Mouse (Mus musculus) left cerebral cortex, postnatal 14 days (tissue): ENCODE data around the gene Prn. TPM values are rescaled to one million over a fixed set of nuclear protein-coding genes. Genes with fewer than 3 reads are reported as not detected.

Experiments used
- DNase-seq, 2 experiments: peaks; one replicate each; pipeline ENCODE4 v3.0.0; 2021 to 2022; ENCODE audit warnings: low spot score in 2 of 2, mixed read lengths in 1 of 2
- intact Hi-C: fragments of 180-260 bp; cut with DNase I; formaldehyde crosslinking; loops from one replicate; pipeline ENCODE4 v1.15.1; 2025
- total RNA-seq, 2 experiments: library from RNA; stranded (reverse); gene quantifications; 2 replicates each; pipeline ENCODE4 v1.2.3; 2021

The Prn gene
- total RNA-seq, 2 experiments from 2014 or later = 1.1 TPM; not detected in 1

DNA sequence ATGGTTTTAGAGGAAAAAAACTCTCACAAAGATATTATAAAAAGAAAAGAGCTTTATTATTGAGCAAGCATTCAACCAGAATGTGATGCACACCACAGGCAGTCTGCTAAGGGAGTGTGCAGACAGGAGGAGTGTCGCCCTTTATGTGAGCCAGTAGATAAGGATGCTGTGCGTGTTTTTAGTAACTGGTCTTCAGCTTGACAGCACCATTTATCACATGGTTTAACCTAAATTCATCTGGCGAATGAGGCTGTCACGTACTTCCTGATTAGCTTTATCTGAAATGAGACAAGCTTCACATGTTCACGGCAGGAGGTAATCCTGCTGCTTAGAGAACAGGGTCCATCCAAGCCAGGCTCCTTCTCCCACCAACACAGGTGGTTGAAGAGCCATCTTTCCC is 4.7 kb upstream of the Prn start:
- intact Hi-C loops = no loop called here

DNA sequence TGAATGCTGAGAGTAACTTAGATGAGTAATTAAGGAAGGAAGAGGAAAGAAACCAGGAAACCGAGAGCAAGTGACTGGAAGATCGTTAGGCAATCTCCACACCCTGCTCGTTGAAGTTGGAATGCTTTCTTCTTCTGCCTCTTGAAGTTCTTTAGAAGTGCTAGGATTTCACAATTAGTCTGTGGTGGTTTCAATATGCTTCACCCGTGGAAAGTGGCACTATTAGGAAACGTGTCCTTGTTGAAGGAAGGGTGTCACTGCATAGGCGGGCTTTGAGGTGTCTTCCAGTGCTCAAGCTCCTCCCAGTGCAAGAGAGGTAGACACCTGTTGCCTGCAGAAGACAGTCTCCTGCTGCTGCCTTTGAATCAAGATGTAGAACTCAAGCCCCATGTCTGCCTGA is 4.0 kb upstream of the Prn start:
- intact Hi-C loops = no loop called here
- DNase-seq = no peak

More for the DNA sequence above, 4.7 kb upstream of the Prn start:
- DNase-seq = no peak

- DNase-seq = no peak
- intact Hi-C loops = no loop called here
These were observed 3.5 kb upstream of the Prn start for GRCm38 (mm10) chr2:131906266-131906665.

DNA sequence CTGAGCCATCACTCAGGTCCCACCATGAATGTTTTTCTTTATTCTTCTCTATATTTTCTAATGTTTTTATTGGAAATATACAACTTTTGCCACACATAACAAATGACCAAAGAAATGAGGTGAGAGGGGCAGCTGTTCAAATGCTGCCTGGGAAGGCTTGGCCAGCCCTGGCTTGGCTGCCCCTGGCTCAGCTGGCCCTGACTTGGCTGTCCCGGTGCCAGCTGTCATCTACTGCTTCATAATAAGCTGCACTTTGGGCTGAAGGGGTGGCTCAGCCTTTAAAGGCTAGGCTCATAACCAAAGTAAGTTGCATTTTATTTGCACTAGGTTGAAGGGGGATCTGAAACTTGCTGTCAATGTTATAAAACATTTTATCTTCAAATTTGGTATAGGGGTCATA is 2.9 kb upstream of the Prn start:
- intact Hi-C loops = no loop called here
- no peak for DNase-seq

DNA sequence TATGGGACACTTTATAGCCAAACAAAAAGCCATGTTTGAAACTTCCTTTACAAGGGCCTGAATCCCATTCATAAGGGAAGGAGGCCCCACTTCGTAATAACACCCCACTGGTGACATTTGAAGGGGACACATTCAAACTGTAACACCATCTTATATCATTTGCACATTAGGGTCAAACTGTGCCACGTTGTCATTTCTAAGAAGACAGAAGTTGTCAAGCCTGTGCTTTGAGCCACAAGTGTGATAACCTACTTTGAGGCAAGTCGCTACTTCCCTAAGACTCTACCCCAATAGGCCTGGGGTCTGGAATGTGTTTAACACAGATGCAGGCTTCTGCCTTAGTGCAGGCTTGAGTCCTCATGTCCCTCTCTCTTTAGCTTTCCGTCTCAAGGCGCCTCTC is 2.4 kb upstream of the Prn start:
- no peak for DNase-seq
- intact Hi-C loops = no loop called here

DNA sequence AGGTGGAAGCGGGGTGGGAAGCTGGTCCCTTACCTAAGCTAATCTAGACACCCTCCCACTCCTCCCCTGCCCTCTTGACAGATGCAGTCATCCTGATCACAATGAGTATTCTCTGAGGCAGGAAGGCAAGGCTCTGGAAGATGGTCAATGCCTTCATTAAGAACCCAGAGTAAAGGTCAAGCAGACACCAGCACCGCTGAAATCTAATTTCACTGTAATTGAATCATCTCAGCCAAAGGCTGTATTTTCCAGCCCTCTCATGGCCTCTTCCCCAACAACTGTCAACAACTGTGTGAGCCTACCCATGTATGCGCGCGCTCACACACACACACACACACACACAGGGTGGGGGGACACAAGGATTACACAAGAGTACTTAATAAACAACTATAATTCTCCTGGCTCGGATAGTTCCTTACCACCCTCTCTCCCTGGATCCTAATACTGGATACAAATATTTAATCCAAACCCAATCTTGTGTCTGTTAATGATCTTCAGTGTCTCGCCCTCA is 1.4 kb upstream of the Prn start:
- DNase-seq = no peak
- intact Hi-C loops = no loop called here

- DNase-seq = no peak
- intact Hi-C loops = no loop called here
These were observed 851 bp upstream of the Prn start for GRCm38 (mm10) chr2:131908906-131909305.

- DNase-seq = no peak
- intact Hi-C loops = loop anchor here (2.0 to 5.0 kb wide), 2 partner anchors 64 to 82 kb away; no protein-coding TSS in a partner anchor
These were observed 1.1 kb downstream of the Prn start for GRCm38 (mm10) chr2:131910847-131911246.

- DNase-seq = no peak
- intact Hi-C loops = loop anchor here (2.0 to 5.0 kb wide), 2 partner anchors 64 to 83 kb away; no protein-coding TSS in a partner anchor
These were observed 1.6 kb downstream of the Prn start for GRCm38 (mm10) chr2:131911341-131911740.

DNA sequence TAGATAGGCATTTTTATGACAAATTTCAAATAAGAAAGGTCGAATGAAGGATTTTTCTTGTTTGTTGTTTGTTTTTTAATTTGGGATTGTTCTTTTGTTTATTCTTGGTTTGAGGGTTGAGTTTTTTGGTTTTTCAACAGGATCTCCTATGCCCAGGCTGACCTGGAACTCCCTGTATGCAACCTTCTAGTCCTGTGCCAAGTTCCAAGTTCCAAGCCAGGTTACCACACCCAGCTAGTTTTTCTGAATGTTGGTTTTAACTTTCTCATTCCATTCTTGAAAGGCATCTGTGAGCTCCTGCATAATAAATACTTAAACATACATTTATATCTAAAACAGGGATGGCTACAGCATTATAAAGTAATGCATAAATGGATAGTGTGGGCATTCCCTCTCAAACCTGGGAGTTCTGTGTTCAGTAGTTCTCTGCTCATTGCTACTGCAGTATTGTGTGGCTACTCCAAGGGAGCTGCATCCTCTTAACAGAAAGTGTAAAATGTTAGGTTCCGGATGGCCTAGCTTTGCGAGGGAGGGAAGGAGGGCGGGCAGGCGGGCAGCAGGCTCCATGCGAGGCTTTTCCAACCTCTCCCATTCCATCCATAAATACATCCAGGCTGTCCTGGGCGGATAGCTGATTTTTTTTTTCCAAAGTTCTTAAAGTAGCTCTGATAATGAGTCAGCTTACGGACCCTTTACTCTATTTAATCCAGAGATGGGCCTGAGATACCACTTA is 2.9 kb downstream of the Prn start:
- no peak for DNase-seq
- intact Hi-C loops = loop anchor here (5.0 kb wide), 1 partner anchor 65 kb away; no protein-coding TSS in a partner anchor

GRCm38 (mm10) chr2:131932275-131932902 is 22.6 kb downstream of the Prn start:
- DNase-seq = no peak
- intact Hi-C loops = no loop called here

GRCm38 (mm10) chr2:131933013-131933412 is 23.3 kb downstream of the Prn start:
- DNase-seq = no peak
- intact Hi-C loops = no loop called here

GRCm38 (mm10) chr2:131933598-131933997 is 23.8 kb downstream of the Prn start:
- intact Hi-C loops = no loop called here
- peak in 1 of 2 experiments; percentile 28 for DNase-seq

DNA sequence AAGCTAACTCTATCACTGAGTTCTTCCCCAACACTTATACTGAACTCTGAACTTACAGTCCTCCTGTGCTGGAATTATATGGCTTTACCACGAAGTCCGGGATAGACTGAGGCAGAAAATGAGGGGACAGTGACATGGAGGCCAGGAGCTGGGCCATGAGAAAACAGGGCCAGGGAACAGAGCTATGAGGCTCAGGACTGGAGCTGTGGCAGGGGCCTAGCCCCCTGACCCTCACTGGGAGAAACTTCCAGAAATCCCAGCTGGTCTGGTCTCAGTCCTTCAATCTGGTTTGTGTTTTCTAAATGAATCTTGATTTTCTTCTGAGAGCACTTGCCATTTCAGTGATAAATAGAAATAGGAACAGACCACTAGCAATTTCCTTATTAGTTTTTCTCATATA is 24.5 kb downstream of the Prn start:
- intact Hi-C loops = no loop called here
- no peak for DNase-seq

- no peak for DNase-seq
- intact Hi-C loops = no loop called here
These were observed 25.8 kb downstream of the Prn start for GRCm38 (mm10) chr2:131935390-131936105.

GRCm38 (mm10) chr2:131936410-131936809 is 26.7 kb downstream of the Prn start:
- intact Hi-C loops = no loop called here
- DNase-seq = no peak

DNA sequence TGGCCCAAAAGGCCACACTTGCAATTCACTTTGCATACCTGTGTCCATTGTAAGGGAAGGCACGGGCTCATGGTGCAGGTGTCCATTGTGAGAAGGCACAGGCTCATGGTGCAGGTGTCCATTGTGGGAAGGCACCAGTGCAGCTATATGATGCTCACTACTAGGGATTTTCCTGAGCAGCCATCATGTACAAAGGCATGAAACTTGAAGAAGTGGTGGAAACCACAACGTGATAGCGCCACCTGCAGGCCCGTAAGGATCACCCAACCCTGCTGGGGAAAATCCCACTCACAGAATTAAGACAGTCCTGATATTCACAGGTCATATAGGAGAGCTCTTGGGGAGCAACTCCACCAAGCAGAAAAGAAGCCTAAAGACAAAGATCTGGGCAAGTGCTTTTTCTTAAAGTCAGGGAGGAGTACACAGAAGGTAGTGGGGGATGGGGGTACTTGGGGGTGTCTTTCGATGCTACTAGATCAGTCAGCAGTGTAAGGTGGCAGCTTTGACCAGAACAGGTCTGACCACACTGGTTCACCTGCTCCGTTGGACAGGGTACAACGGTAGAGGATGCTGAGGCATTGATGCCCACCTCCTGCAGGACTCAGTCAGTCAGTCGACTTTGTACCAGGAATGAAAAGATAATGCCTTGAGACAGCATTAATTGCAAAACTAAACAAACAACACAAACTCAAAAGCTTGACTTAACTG is 29.8 kb downstream of the Prn start:
- intact Hi-C loops = no loop called here
- DNase-seq = peak; percentile 71 to 74

DNA sequence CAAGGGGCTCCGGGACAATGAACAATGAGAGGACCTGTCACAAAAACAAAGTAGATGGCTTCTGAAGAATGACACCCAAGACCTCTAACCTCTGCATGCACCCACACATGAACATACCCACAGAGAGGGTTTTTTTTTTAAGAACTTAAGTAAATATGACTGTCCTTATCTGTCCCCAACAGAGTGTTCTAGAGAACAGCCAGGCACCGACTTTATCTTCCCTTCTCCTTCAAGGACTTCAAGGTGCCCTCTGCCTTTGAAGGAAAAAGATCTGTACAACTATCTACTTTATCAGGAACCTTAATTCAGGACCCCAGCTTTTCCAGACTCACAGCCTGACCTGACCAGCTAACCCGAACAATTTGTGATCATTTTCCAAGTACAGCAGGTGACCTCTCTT is 30.7 kb downstream of the Prn start:
- DNase-seq = no peak
- intact Hi-C loops = no loop called here

DNA sequence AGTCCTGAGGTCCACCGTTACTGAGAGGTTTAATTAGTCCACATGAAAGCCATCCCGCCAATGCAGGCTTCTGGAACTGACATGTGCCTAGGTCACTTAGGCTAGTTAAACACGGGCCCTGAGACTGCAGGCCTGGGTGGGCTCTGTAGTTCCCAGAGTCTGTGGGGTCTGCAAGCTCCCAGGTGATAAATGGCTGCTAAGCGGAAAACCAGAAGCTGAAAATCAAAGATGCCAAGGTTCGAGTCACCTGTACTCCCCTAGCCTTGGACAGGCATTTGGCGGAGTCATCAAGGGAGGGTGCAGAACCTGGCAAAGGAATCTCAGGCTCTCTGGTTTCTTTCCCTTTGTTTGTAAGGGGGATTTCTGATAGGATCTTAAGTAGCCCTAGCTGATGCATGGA is 31.7 kb downstream of the Prn start:
- intact Hi-C loops = no loop called here
- peak in 1 of 2 experiments; percentile 2 for DNase-seq

DNA sequence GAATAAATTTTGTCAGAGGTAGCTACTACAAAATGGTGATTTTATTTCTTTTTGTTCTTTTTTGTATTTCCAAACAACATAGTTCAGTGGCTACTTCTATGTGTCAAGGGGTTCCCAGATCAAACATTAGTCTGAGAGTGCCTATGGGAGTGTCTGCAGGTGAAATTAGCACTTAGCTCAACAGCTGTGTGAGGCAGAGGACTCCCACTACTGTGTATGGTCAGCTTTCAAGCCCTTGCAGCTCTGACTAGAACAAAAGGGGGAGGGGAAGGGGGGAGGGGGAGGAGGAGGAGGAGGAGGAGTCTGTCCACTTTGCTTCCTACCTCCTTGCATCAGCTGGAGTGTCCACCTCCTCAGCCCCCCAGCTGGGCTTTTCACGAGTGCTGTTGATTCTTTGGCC is 34.6 kb downstream of the Prn start:
- intact Hi-C loops = no loop called here
- DNase-seq = peak in 1 of 2 experiments; percentile 1
